Comparison of ENCODE assay signal across 19 mouse cellular contexts in genomic region chr10:86328691-86329090, GRCm38 (mm10). TPM values are rescaled to one million over a fixed set of nuclear protein-coding genes. Genes with fewer than 3 reads are reported as not detected.
DNase-seq lines count a peak whose midpoint lies in the region; ATAC-seq and TF ChIP-seq lines count a peak whose summit lies in the region.
"Had no signal": no experiment of that assay in that cellular context is flagged by ENCODE, and none has a peak within 500 bp of the region (broad histone marks: within the 10 kb centered on the region; RNA-seq: fewer than 3 reads in every experiment).

No protein-coding gene starts in this region.

- H3K27ac ChIP-seq in gastrocnemius, adult 2 months: peak overlapping the region; percentile 81
- no peak overlapping the region; the same call in 1 of the 2 replicates for H3K27ac ChIP-seq in liver, embryonic 11.5 days (ENCODE audit: low read depth, low read length)
- peak overlapping the region; percentile 55; the same call in 1 of the 2 replicates for H3K27ac ChIP-seq in liver, embryonic 12.5 days
- H3K27ac ChIP-seq: embryonic facial prominence, embryonic 12.5 days; heart, embryonic 13.5 days; hindbrain, embryonic 14.5 days; midbrain, embryonic 15.5 days; neural tube, embryonic 12.5 days had no signal

- WGBS in liver, embryonic 11.5 days: 78% methylated on average over 2 of the region's 2 CpGs
- 70% methylated on average over 2 of the region's 2 CpGs for WGBS in liver, embryonic 12.5 days (ENCODE audit: insufficient replicate concordance)

- H3K27me3 ChIP-seq in liver, embryonic 11.5 days (replicated peaks; ENCODE audit: control insufficient read depth, insufficient read depth, low read length): no peaks in the 10 kb centered on the region
- no peaks in the 10 kb centered on the region for H3K27me3 ChIP-seq in liver, embryonic 12.5 days (replicated peaks)
- H3K27me3 ChIP-seq: embryonic facial prominence, embryonic 12.5 days; heart, embryonic 13.5 days; midbrain, embryonic 15.5 days; neural tube, embryonic 12.5 days had no signal

- no peak overlapping the region for H3K4me3 ChIP-seq in gastrocnemius, adult 2 months
- H3K4me3 ChIP-seq in liver, embryonic 11.5 days (ENCODE audit: low read depth, low read length): no peak overlapping the region
- H3K4me3 ChIP-seq in liver, embryonic 12.5 days: no peak overlapping the region
- H3K4me3 ChIP-seq: embryonic facial prominence, embryonic 12.5 days; heart, embryonic 13.5 days; midbrain, embryonic 15.5 days; neural tube, embryonic 12.5 days had no signal

- no peak overlapping the region for H3K9ac ChIP-seq in liver, embryonic 11.5 days (ENCODE audit: low read depth, low read length)
- no peak overlapping the region for H3K9ac ChIP-seq in liver, embryonic 12.5 days
- H3K9ac ChIP-seq: embryonic facial prominence, embryonic 12.5 days; heart, embryonic 13.5 days; hindbrain, embryonic 14.5 days; midbrain, embryonic 15.5 days; neural tube, embryonic 12.5 days had no signal

- ATAC-seq in liver, embryonic 11.5 days (replicated peaks; ENCODE audit: low FRiP score): peak; percentile 32; the same call in 1 of the 2 replicates
- ATAC-seq in liver, embryonic 12.5 days: no peak
- 0 out of 2 replicates have a peak, but pooled peaks have one; percentile 48 for ATAC-seq in megakaryocyte-erythroid progenitor cell, adult 5-6 weeks (replicated peaks; ENCODE audit: low FRiP score, low TSS enrichment, poor library complexity, severe bottlenecking)
- ATAC-seq: forebrain, embryonic 14.5 days; midbrain, embryonic 15.5 days had no signal

- TF ChIP-seq CTCF in gastrocnemius, adult 2 months (IDR thresholded peaks at IDR 0.05): peak; percentile 33; the same call in 1 of the 2 replicates

- intact Hi-C loops in gastrocnemius, adult 2 months (cut with DNase I): no loop called here

- no peaks in the 10 kb centered on the region for H3K36me3 ChIP-seq in liver, embryonic 11.5 days (ENCODE audit: control insufficient read depth, insufficient read depth, low read length)
- no peaks in the 10 kb centered on the region for H3K36me3 ChIP-seq in liver, embryonic 12.5 days
- H3K36me3 ChIP-seq: embryonic facial prominence, embryonic 12.5 days; midbrain, embryonic 15.5 days; neural tube, embryonic 12.5 days had no signal

- no peaks in the 10 kb centered on the region for H3K9me3 ChIP-seq in liver, embryonic 11.5 days (ENCODE audit: control insufficient read depth, low read length)
- no peaks in the 10 kb centered on the region for H3K9me3 ChIP-seq in liver, embryonic 12.5 days (replicated peaks)
- H3K9me3 ChIP-seq: embryonic facial prominence, embryonic 12.5 days; heart, embryonic 13.5 days; midbrain, embryonic 15.5 days; neural tube, embryonic 12.5 days had no signal

- H3K4me1 ChIP-seq in liver, embryonic 11.5 days (replicated peaks; ENCODE audit: control insufficient read depth, insufficient read depth, low read length): peaks cover 33% of the 10 kb centered on the region
- H3K4me1 ChIP-seq in liver, embryonic 12.5 days: peaks cover 56% of the 10 kb centered on the region
- H3K4me1 ChIP-seq: midbrain, embryonic 15.5 days had no signal

- no peak overlapping the region for H3K4me2 ChIP-seq in liver, embryonic 11.5 days
- no peak overlapping the region for H3K4me2 ChIP-seq in liver, embryonic 12.5 days
- H3K4me2 ChIP-seq: embryonic facial prominence, embryonic 12.5 days; heart, embryonic 13.5 days; hindbrain, embryonic 14.5 days; midbrain, embryonic 15.5 days; neural tube, embryonic 12.5 days had no signal

- DNase-seq in gastrocnemius, adult 2 months: no peak
- no peak for DNase-seq in gastrocnemius, adult 8-10 months (ENCODE audit: low spot score in 2 of 2)
- DNase-seq in liver, embryonic 11.5 days (ENCODE audit: low spot score): no peak
- DNase-seq in liver: no peak
- DNase-seq in testis, postnatal 14 days (ENCODE audit: low spot score): no peak
- no peak for DNase-seq in adrenal gland, postnatal 10 days
- DNase-seq: cerebellum, postnatal 14 days; gastrocnemius, postnatal 14 days; kidney, adult 2 months; right cerebral cortex, postnatal 4 days; thymus, postnatal 4 days had no signal

RNA-seq across cellular contexts. Expression of gene Timp3, which starts 28.5 kb away (rescaled TPM):
- total RNA-seq in gastrocnemius, adult 2 months (2021): 10 to 100 TPM; 71.5 to 81.6 TPM
- 10 to 100 TPM; 47.0 to 80.7 (median 56.9) TPM for total RNA-seq in gastrocnemius, adult 8-10 months (2022)
- 32.3 and 33.2 TPM in 2 replicates for polyA plus RNA-seq in liver, embryonic 11.5 days (2014; fragmentation: Nextera tagmentation; extraction: Ambion mirVana)
- polyA plus RNA-seq in liver, embryonic 12.5 days (2016; fragmentation: Nextera tagmentation; extraction: Ambion mirVana): 16.3 and 17.0 TPM in 2 replicates
- 1.6 TPM in 1 of 2 replicates, not detected in the other for total RNA-seq in megakaryocyte-erythroid progenitor cell, adult 5-6 weeks (2014; fragmentation: Nextera tagmentation)
- total RNA-seq in megakaryocyte-erythroid progenitor cell, adult 5-6 weeks (2017): 2.4 and 2.7 TPM in 2 replicates
- 100 to 1,000 TPM; 209 to 211 TPM for total RNA-seq in adrenal gland, postnatal 10 days (2021)

Comparison
In these comparisons a context has a peak if more than half of its experiments do, and no peak if none do; other contexts are left out.
1. RNA of gene Timp3, which starts 28.5 kb away (total RNA-seq): 209 to 211 TPM in adrenal gland, postnatal 10 days, 71.5 to 81.6 TPM in gastrocnemius, adult 2 months and 47.0 to 80.7 TPM in gastrocnemius, adult 8-10 months; 1.6 to 2.7 TPM in megakaryocyte-erythroid progenitor cell, adult 5-6 weeks; every median in the first group is over 10 times any median in the second.